Mouse (Mus musculus): ENCODE results near the gene Dlst.

DNA sequence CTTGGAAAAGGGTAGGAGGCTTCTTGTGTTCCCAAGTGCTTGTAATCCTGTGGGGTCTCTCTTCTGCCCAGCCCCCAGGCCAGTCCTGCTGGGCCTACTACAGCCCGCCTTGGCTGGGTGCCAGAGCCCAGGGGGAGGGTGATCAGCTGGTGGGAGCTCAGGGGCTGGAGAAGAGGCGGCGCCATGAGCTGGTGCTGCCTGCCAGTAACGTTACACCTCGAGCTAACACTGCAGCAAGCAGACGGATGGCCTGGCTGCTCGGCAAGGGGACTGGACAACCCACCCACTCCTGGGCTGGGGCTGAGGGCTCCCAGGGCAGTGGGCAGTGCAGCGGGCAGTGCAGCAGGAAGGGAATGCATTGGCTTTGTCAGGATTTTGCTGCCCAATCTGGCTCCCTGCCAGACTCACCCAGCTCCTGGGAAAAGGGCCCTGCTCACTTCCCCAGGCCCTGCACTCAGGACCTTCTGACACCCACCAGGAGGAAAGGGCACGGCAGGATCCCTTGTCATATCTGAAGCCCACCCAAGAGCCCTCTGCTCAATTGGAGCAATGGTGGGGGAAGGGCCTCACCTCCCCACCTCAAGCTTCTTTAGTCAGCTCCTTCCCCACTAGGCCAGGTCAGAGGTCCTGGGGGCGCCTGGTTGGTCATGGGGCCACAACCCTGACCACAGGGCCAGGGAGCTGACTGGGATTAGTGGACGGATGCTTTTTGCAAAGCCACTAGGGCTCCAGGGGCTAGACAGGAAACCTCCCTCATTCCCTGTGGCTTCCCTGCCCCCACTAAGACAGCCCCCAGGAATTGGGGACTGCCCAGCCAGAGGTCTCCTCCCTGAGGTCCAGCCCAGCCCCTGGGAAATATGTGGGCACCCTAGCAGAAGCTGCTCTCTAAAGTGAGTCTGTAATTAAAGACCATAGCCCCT lies 65.6 kb downstream of the Dlst start:
- TF ChIP-seq CTCF (IDR thresholded peaks at IDR 0.05; ENCODE audit: low read depth) (no peak), EP300 (optimal IDR thresholded peaks at IDR 0.05) (no peak)
